In genomic region chr14:118157146-118157545, GRCm38 (mm10) we compare ENCODE assay signal across 8 mouse cellular contexts. TPM values are rescaled to one million over a fixed set of nuclear protein-coding genes. Genes with fewer than 3 reads are reported as not detected.
A peak's percentile ranks its signal among the peaks of the same experiment; 100 is the strongest.
DNase-seq lines count a peak whose midpoint lies in the region; ATAC-seq and TF ChIP-seq lines count a peak whose summit lies in the region.

No protein-coding gene starts in this region.

- no peaks in the 10 kb centered on the region for H3K79me2 ChIP-seq in CH12.LX (replicated peaks; ENCODE audit: control insufficient read depth, extremely low read depth, insufficient read depth, poor library complexity, severe bottlenecking)

- H3K4me2 ChIP-seq in kidney, embryonic 16.5 days (replicated peaks; ENCODE audit: low read depth, low read length) = no peak overlapping the region
- no peak overlapping the region for H3K4me2 ChIP-seq in CH12.LX (ENCODE audit: insufficient read depth, low read depth, poor library complexity, severe bottlenecking)

- H3K9me3 ChIP-seq in kidney, embryonic 16.5 days (ENCODE audit: low read length) = no peaks in the 10 kb centered on the region
- no peaks in the 10 kb centered on the region for H3K9me3 ChIP-seq in CH12.LX (replicated peaks; ENCODE audit: low read length)

- H3K36me3 ChIP-seq in kidney, adult 2 months (ENCODE audit: control insufficient read depth, insufficient read depth, low read length) = peaks cover 3% of the 10 kb centered on the region
- peaks cover 51% of the 10 kb centered on the region for H3K36me3 ChIP-seq in kidney, embryonic 16.5 days (ENCODE audit: insufficient read depth, low read length)
- H3K36me3 ChIP-seq in CH12.LX (replicated peaks in 1 of 2; ENCODE audit: control insufficient read depth in 1 of 2, insufficient read depth in 1 of 2, low read length in 1 of 2) = peaks cover 36 to 80% of the 10 kb centered on the region in 2 experiments

- no peak for TF ChIP-seq POLR2A in kidney, adult 2 months (IDR thresholded peaks at IDR 0.05; ENCODE audit: low read depth, low read length)
- no peak for TF ChIP-seq POLR2A in CH12.LX (IDR thresholded peaks at IDR 0.05; ENCODE audit: low read depth, low read length)

- dilution Hi-C loops in CH12.LX (cut with MboI; ENCODE audit: extremely low pct_ligation_motif_present, extremely low pct_unique_long_range_greater_than_20kb, low sequenced_read_pairs) = no loop called here

- TF ChIP-seq CTCF in kidney, adult 2 months (conservative IDR thresholded peaks at IDR 0.05; ENCODE audit: insufficient read depth, insufficient read length, low read depth, low read length) = peak; percentile 84
- peak; percentile 85 to 92 for TF ChIP-seq CTCF in CH12.LX (conservative IDR thresholded peaks at IDR 0.05 in 1 of 2, IDR thresholded peaks at IDR 0.05 in 1 of 2; ENCODE audit: low read depth in 2 of 2, low read length in 2 of 2)

- no peak for TF ChIP-seq EP300 in CH12.LX (IDR thresholded peaks at IDR 0.05; ENCODE audit: low read length)

- in situ Hi-C loops in CH12.LX (cut with MboI; ENCODE audit: low pct_ligation_motif_present, low pct_unique_long_range_greater_than_20kb, low sequenced_read_pairs) = no loop called here

- 28% methylated on average over 5 of the region's 5 CpGs for WGBS in kidney, adult 2 months
- 25% methylated on average over 5 of the region's 5 CpGs for WGBS in kidney, embryonic 16.5 days

- no peak overlapping the region for H3K27ac ChIP-seq in kidney, adult 2 months (ENCODE audit: insufficient read depth, low read depth, low read length)
- H3K27ac ChIP-seq in kidney, embryonic 16.5 days (ENCODE audit: low read length) = no peak overlapping the region
- H3K27ac ChIP-seq in CH12.LX (ENCODE audit: insufficient read depth, low read depth) = no peak overlapping the region

- H3K4me1 ChIP-seq in kidney, adult 2 months (ENCODE audit: control insufficient read depth, insufficient read depth, low read length) = no peaks in the 10 kb centered on the region
- no peaks in the 10 kb centered on the region for H3K4me1 ChIP-seq in kidney, embryonic 16.5 days (ENCODE audit: insufficient read depth, low read length)
- no peaks in the 10 kb centered on the region for H3K4me1 ChIP-seq in CH12.LX (ENCODE audit: control insufficient read depth in 1 of 2, insufficient read depth in 2 of 2)

- no peaks in the 10 kb centered on the region for H3K27me3 ChIP-seq in kidney, adult 2 months (replicated peaks; ENCODE audit: control insufficient read depth, insufficient read depth, low read length)
- no peaks in the 10 kb centered on the region for H3K27me3 ChIP-seq in kidney, embryonic 16.5 days (ENCODE audit: insufficient read depth, low read length)
- no peaks in the 10 kb centered on the region for H3K27me3 ChIP-seq in CH12.LX (replicated peaks)

- DNase-seq in kidney, adult 2 months = peak; percentile 44
- peak; percentile 45 for DNase-seq in CH12.LX (ENCODE audit: extremely low read depth)
- DNase-seq in adrenal gland, postnatal 10 days = peak; percentile 72
- DNase-seq in layer of hippocampus, postnatal 36 days = peak; percentile 47 to 50
- peak; percentile 41 to 63 for DNase-seq in natural killer cell, adult 2 months (ENCODE audit: low spot score in 2 of 2)
- peak; percentile 84 for DNase-seq in thymus, postnatal 4 days

- ATAC-seq in kidney, embryonic 16.5 days (ENCODE audit: low FRiP score, low TSS enrichment) = no peak
- ATAC-seq in erythroblast, adult 5-6 weeks (replicated peaks; ENCODE audit: low FRiP score, poor library complexity, severe bottlenecking) = 0 out of 2 replicates have a peak, but pooled peaks have one; percentile 57

- H3K4me3 ChIP-seq in kidney, adult 2 months (ENCODE audit: insufficient read depth, low read depth, low read length) = no peak overlapping the region
- H3K4me3 ChIP-seq in kidney, embryonic 16.5 days (ENCODE audit: low read length) = no peak overlapping the region
- H3K4me3 ChIP-seq in CH12.LX (replicated peaks in 1 of 3; ENCODE audit: low read depth in 2 of 3, low read length in 2 of 3, poor library complexity in 1 of 3) = no peak overlapping the region

- peak; percentile 60 for TF ChIP-seq RAD21 in CH12.LX (IDR thresholded peaks at IDR 0.05; ENCODE audit: low read depth, low read length)

- H3K9ac ChIP-seq in kidney, embryonic 16.5 days (replicated peaks; ENCODE audit: low read length) = no peak overlapping the region
- no peak overlapping the region for H3K9ac ChIP-seq in CH12.LX (ENCODE audit: insufficient read depth, low read depth)

TF ChIP-seq in CH12.LX, 34 proteins besides CTCF, POLR2A, EP300 and RAD21:
- TF ChIP-seq CHD2 (IDR thresholded peaks at IDR 0.05; ENCODE audit: low read length) (no peak), SMC3 (IDR thresholded peaks at IDR 0.05; ENCODE audit: low read depth, low read length) (peak; percentile 76)

RNA-seq across cellular contexts. Expression of gene Gpr180, which starts 20.2 kb away (rescaled TPM):
- 34.6 and 36.7 TPM in 2 replicates for polyA plus RNA-seq in kidney, adult 2 months (2012; rRNA removed)
- polyA plus RNA-seq in kidney, embryonic 16.5 days (2015; fragmentation: Nextera tagmentation; extraction: Ambion mirVana) = 57.2 and 60.3 TPM in 2 replicates
- total RNA-seq in CH12.LX (2012; rRNA removed) (14.0 and 19.3 TPM in 2 replicates), CH12.LX (2014; rRNA removed) (15.3 and 15.8 TPM in 2 replicates)
- polyA plus RNA-seq in CH12.LX (2012; ENCODE audit: insufficient read length, low read depth) = 8.3 and 11.7 TPM in 2 replicates
- total RNA-seq in adrenal gland, postnatal 10 days (2021) = 10 to 100 TPM; 26.6 to 27.0 TPM
- 6.1 TPM in 1 of 2 replicates, not detected in the other for total RNA-seq in erythroblast, adult 5-6 weeks (2015; ENCODE audit: low replicate concordance)
- total RNA-seq in erythroblast, adult 5-6 weeks (2017; ENCODE audit: low replicate concordance) = 1.3 and 2.0 TPM in 2 replicates
- total RNA-seq in layer of hippocampus, postnatal 36 days (2021) = 10 to 100 TPM; 25.7 to 26.1 TPM

RNA-seq across cellular contexts. Expression of gene Tgds, which starts 24.6 kb away (rescaled TPM):
- polyA plus RNA-seq in kidney, adult 2 months (2012; rRNA removed) = 14.1 and 15.9 TPM in 2 replicates
- 33.4 and 34.9 TPM in 2 replicates for polyA plus RNA-seq in kidney, embryonic 16.5 days (2015; fragmentation: Nextera tagmentation; extraction: Ambion mirVana)
- total RNA-seq in CH12.LX (2012; rRNA removed) = 19.5 and 20.7 TPM in 2 replicates
- total RNA-seq in CH12.LX (2014; rRNA removed) = 29.3 and 29.4 TPM in 2 replicates
- 18.6 and 21.0 TPM in 2 replicates for polyA plus RNA-seq in CH12.LX (2012; ENCODE audit: insufficient read length, low read depth)
- total RNA-seq in adrenal gland, postnatal 10 days (2021) = 10 to 100 TPM; 19.6 to 23.3 TPM
- 3.3 and 5.6 TPM in 2 replicates for total RNA-seq in erythroblast, adult 5-6 weeks (2015; ENCODE audit: low replicate concordance)
- 3.2 and 10.6 TPM in 2 replicates for total RNA-seq in erythroblast, adult 5-6 weeks (2017; ENCODE audit: low replicate concordance)
- 10 to 100 TPM in 1 of 2 experiments, 1 to 10 TPM in 1; 7.8 to 14.0 TPM for total RNA-seq in layer of hippocampus, postnatal 36 days (2021)
